Mouse (Mus musculus): Measurements from ENCODE around the gene Fau.

DNA sequence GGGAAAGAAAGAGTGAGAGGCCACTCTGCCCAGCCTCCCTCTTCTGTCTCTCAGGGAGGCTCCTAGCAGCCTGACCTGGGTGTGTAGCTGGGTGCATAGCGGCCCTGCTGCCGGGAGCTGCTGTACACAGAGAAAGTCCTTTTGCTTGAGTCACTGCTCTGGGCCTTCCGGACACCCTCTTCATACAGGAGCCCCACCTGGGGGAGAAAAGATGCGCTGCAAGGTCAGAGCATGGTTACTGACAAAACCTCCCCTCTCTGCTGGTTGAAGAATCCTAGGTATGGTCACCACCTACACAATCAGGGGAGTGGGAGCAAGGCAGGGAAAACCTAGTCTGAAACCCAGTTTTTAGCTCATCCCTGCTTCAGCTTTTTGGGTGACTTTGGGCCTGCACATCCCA, 11.3 kb downstream of the Fau start:
- no peak for TF ChIP-seq GATA1 (IDR thresholded peaks at IDR 0.05; ENCODE audit: low read length)
- no peak for TF ChIP-seq TAL1 (IDR thresholded peaks at IDR 0.05; ENCODE audit: low read length)
